Mouse (Mus musculus) testis, postnatal 10 days (tissue): Measurements from ENCODE around the gene Tmem109.
A peak's percentile ranks its signal among the peaks of the same experiment; 100 is the strongest.

Source experiments
- DNase-seq: peaks from one replicate; pipeline ENCODE4 v3.0.0; 2021; ENCODE audit warnings: low spot score

Gene Tmem109

GRCm38 (mm10) chr19:10881426-10882154, at the start of gene Tmem109:
Tmem109 (minus strand) TSS chr19:10882001.
- DNase-seq = peak; percentile 94

- no peak for DNase-seq
Observed at GRCm38 (mm10) chr19:10930641-10931040, 48.8 kb upstream of the Tmem109 start.

- DNase-seq = no peak
Observed at GRCm38 (mm10) chr19:10926666-10927065, 44.9 kb upstream of the Tmem109 start.

- no peak for DNase-seq
Observed at GRCm38 (mm10) chr19:10926123-10926621, 44.4 kb upstream of the Tmem109 start.

GRCm38 (mm10) chr19:10924220-10924619, 42.4 kb upstream of the Tmem109 start:
- DNase-seq = no peak

- DNase-seq = no peak
Observed at GRCm38 (mm10) chr19:10921058-10921457, 39.3 kb upstream of the Tmem109 start.

- DNase-seq = no peak
Observed at GRCm38 (mm10) chr19:10920532-10920931, 38.7 kb upstream of the Tmem109 start, which contains the start of gene Zp1. Zp1 (minus strand) TSS chr19:10920632.

GRCm38 (mm10) chr19:10918321-10918991, 36.7 kb upstream of the Tmem109 start:
- no peak for DNase-seq

GRCm38 (mm10) chr19:10916506-10916905, 34.7 kb upstream of the Tmem109 start:
- no peak for DNase-seq

- DNase-seq = no peak
Observed at GRCm38 (mm10) chr19:10914870-10915269, 33.1 kb upstream of the Tmem109 start.

- DNase-seq = no peak
Observed at GRCm38 (mm10) chr19:10914291-10914690, 32.5 kb upstream of the Tmem109 start.

GRCm38 (mm10) chr19:10909087-10909721, 27.4 kb upstream of the Tmem109 start:
- no peak for DNase-seq

- peak; percentile 75 for DNase-seq
Observed at GRCm38 (mm10) chr19:10907891-10908290, 26.1 kb upstream of the Tmem109 start.

GRCm38 (mm10) chr19:10905728-10906000, 23.9 kb upstream of the Tmem109 start:
- DNase-seq = no peak

- DNase-seq = peak; percentile 68
Observed at GRCm38 (mm10) chr19:10904927-10905727, 23.3 kb upstream of the Tmem109 start.

GRCm38 (mm10) chr19:10904512-10904911, 22.7 kb upstream of the Tmem109 start:
- no peak for DNase-seq

- DNase-seq = no peak
Observed at GRCm38 (mm10) chr19:10901046-10901445, 19.2 kb upstream of the Tmem109 start.

- peak; percentile 55 for DNase-seq
Observed at GRCm38 (mm10) chr19:10900315-10900714, 18.5 kb upstream of the Tmem109 start.

GRCm38 (mm10) chr19:10897491-10897890, 15.7 kb upstream of the Tmem109 start:
- no peak for DNase-seq

GRCm38 (mm10) chr19:10896849-10897248, 15.0 kb upstream of the Tmem109 start:
- no peak for DNase-seq

GRCm38 (mm10) chr19:10895708-10896107, 13.9 kb upstream of the Tmem109 start:
- DNase-seq = no peak

- DNase-seq = peak; percentile 99
Observed at GRCm38 (mm10) chr19:10895016-10895528, 13.3 kb upstream of the Tmem109 start, which contains the start of gene Prpf19. Prpf19 (plus strand) TSS chr19:10895231.
